Mouse (Mus musculus): ENCODE results near the gene Lpcat2.

Gene Lpcat2

GRCm38 (mm10) chr8:92908448-92908847, 53.3 kb downstream of the Lpcat2 start:
- no peak for DNase-seq (ENCODE audit: low read depth, low spot score)

DNA sequence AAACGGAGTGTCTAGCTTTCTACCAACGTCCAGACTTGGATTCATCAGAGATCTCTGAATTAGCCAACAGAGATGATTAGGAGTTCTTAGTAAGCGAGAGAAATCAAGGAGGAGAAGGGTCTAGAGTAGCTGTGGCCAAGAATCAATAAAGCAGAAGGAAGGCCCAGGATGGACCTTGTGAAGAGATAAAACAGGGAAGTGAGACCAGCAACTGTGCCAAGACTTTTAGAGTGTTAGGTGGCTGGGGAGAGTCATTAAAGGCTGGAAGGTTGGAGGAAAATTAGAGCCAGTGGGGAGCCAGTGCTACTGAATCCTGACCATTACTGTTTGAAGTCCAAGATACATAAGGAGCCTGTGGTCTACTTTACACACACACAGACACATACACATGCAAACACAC, 56.3 kb downstream of the Lpcat2 start:
- no peak for DNase-seq (ENCODE audit: low read depth, low spot score)

DNA sequence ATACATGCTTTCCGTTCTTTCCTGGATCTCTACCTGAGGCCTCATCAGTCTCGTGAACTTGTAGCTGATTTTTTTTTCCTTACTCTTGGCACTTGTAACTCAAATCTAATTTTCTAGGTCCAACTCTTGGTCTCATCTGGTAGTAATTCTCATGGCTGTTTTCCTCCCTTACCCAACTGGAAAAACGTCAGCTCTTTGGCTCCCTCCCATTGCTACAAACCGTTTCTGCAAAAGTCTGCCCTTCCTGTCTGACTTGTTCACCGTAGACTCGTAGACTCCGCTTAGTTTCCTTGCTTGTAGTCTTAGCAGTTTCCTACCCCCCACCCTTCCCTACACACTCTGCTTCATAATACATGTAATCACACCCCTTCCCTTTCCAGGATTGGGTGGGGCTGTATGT, 58.3 kb downstream of the Lpcat2 start:
- no peak for DNase-seq (ENCODE audit: low read depth, low spot score)

DNA sequence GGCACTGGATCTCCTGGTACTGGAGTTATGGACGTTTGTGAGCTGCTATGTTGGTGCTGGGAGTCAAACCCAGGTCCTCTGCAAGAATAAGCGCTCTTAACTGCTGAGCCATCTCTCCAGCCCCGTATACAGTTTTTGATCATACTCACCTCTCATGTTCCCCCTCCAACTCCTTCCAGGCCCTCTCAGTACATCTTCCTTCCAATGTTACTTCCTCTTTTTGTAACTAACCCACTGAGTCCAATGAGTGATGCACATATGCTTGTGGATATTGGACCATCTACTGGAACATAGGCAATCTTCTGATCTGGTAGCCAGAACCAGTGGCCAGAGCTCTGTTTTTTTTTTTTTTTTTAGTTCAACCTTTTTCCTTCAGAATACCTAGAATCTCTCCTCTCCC, 60.9 kb downstream of the Lpcat2 start:
- no peak for DNase-seq (ENCODE audit: low read depth, low spot score)

GRCm38 (mm10) chr8:92921768-92922167, 66.6 kb downstream of the Lpcat2 start:
- no peak for DNase-seq (ENCODE audit: low read depth, low spot score)

GRCm38 (mm10) chr8:92928986-92929385, 73.8 kb downstream of the Lpcat2 start:
- DNase-seq (ENCODE audit: low read depth, low spot score) = no peak

DNA sequence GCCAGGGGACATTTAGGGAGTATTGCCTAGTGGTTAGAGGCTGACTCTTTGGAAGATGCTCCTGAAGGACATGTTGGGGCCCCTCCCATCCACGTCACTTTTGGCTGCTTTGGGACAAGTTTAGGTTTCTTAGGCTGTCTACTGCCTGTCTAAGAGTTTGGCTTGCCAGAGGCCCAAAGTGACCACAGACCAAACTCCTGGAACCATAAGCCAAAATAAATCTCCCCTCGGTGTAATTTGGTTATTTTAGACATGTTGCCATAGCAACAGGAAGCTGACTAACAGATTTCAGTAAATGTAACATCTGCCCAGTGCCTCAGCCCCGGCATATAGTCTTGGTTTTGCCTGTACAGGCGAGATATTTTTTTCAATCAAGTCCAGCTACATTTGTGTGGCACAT, 82.9 kb downstream of the Lpcat2 start:
- no peak for DNase-seq (ENCODE audit: low read depth, low spot score)

- DNase-seq (ENCODE audit: low read depth, low spot score) = no peak
Observed at GRCm38 (mm10) chr8:92949071-92949470, 93.9 kb downstream of the Lpcat2 start.

DNA sequence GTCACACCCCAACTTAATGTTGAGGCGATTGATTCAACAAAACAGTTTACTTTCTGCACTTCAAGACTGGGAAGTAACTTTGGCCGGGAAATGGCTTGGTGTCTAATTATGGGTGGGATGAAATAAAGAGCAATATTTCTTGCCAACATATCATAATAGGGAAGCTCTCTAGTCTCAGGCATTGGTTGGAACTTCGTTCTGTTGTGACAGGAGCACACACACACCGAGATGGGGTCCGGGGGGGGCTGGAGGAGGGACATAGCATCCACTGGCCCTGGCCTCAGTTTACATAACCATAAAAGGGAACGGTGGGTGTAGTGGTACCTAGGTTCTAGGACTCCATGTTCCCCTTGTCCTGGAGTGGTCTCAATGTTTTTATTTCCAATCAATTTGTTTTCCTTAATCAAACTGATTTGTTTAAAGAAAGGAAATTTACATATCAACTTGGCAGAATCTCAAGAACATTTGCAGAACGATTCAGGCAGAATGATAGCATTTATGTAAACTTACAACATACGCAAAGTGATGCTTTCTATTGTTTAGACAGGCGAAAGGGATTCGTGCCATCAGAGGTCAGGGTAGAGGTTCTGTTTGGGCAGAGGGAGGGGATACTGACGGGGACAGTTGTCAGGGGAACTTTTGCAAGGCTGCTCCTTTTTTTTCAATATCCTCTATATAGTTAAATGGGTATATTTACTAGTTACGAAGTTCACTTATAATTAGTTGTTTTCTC, 95.7 kb downstream of the Lpcat2 start:
- no peak for DNase-seq (ENCODE audit: low read depth, low spot score)

DNA sequence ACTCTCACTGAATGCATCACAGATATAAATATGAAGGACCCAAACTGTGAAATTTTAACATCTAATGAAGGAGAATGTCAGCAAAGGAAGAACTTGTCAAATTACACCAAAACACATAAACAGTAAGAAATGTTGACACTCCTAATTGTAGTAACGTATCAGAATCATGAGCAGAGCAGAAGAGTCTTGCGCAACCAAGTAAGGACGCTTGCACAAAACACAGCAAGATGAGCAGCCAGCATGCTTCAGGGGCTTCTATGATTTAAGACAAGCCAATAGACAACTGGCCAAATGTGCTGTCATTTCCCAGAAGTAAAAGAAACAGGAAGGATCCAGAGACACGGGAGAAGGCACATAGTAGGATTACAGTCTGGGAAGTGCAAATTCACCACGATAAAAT, 98.9 kb downstream of the Lpcat2 start:
- no peak for DNase-seq (ENCODE audit: low read depth, low spot score)

- DNase-seq (ENCODE audit: low read depth, low spot score) = no peak
Observed at GRCm38 (mm10) chr8:92959779-92960178, 104.6 kb downstream of the Lpcat2 start, which contains the start of gene Slc6a2. TSS of gene Slc6a2 (plus strand) at chr8:92960079.

DNA sequence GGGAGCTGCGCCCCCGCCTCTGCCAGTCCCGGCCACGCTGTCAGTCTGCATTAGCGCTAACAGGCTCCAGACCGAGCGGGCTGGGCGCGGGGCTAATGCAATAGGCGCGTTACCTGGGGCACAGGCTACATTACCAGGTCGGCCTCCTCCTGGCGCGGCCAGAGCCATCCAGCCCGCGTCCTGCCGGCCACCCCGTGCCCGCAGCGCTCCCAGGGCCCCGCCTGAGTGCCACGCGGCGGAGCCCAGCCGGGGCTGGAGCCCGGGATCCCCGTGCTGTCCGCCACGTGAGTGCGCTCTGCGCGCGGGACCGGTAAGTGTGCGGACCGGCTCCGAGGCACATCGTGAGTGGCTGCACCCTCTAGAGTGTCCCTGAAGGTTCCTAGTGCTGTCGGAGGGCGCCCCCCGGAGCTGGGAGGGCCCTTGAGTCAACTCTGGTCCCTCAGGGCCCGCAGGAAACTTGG, 105.3 kb downstream of the Lpcat2 start:
- DNase-seq (ENCODE audit: low read depth, low spot score) = no peak

GRCm38 (mm10) chr8:92961088-92961487, 105.9 kb downstream of the Lpcat2 start:
- DNase-seq (ENCODE audit: low read depth, low spot score) = no peak

GRCm38 (mm10) chr8:92964556-92964955, 109.4 kb downstream of the Lpcat2 start:
- DNase-seq (ENCODE audit: low read depth, low spot score) = no peak

All from c-Kit-negative CD71-positive TER-119-positive erythroid progenitor cells, embryonic 14.5 days (primary cell).